17 mouse cellular contexts compared by ENCODE assay signal in genomic region chr11:51921355-51922125, GRCm38 (mm10). TPM values are rescaled to one million over a fixed set of nuclear protein-coding genes. Genes with fewer than 3 reads are reported as not detected.
DNase-seq lines count a peak whose midpoint lies in the region; ATAC-seq and TF ChIP-seq lines count a peak whose summit lies in the region.
"Had no signal": no experiment of that assay in that cellular context is flagged by ENCODE, and none has a peak within 500 bp of the region (broad histone marks: within the 10 kb centered on the region; RNA-seq: fewer than 3 reads in every experiment).

No protein-coding gene starts in this region.

- H3K4me2 ChIP-seq in liver, embryonic 11.5 days, result no peak overlapping the region
- no peak overlapping the region for H3K4me2 ChIP-seq in hindbrain, embryonic 14.5 days (replicated peaks)
- H3K4me2 ChIP-seq in intestine, embryonic 15.5 days (replicated peaks), result no peak overlapping the region
- H3K4me2 ChIP-seq: hindbrain, embryonic 12.5 days; liver, embryonic 12.5 days had no signal

- no peaks in the 10 kb centered on the region for H3K79me2 ChIP-seq in liver, adult 2 months (ENCODE audit: control insufficient read depth, insufficient read depth, low read length)

- 0 out of 2 replicates have a peak overlapping the region, but pooled peaks have one; percentile 14 for H3K27ac ChIP-seq in liver, adult 2 months (replicated peaks; ENCODE audit: insufficient read depth, low read depth, low read length)
- H3K27ac ChIP-seq in liver, embryonic 11.5 days (ENCODE audit: low read depth, low read length), result no peak overlapping the region
- no peak overlapping the region for H3K27ac ChIP-seq in hindbrain, embryonic 14.5 days
- H3K27ac ChIP-seq in intestine, embryonic 15.5 days, result no peak overlapping the region
- H3K27ac ChIP-seq: hindbrain, embryonic 12.5 days; kidney, postnatal 0 days; liver, embryonic 12.5 days had no signal

- DNase-seq in adrenal gland, adult (ENCODE audit: inconsistent age in 2 of 2, low spot score in 1 of 2), result peak; percentile 41 to 51
- DNase-seq in adrenal gland, postnatal 36 days, result no peak
- peak; percentile 49 for DNase-seq in liver, adult 2 months (ENCODE audit: extremely low read depth, low read depth, low spot score)
- no peak for DNase-seq in liver, embryonic 11.5 days (ENCODE audit: low spot score)
- DNase-seq in gastrocnemius, postnatal 10 days, result peak; percentile 55
- no peak for DNase-seq in hindbrain, embryonic 14.5 days (ENCODE audit: low spot score)
- DNase-seq: adrenal gland, postnatal 25 days; cerebellum, adult 9-10 months; right cerebral cortex, postnatal 25 days; thymus, postnatal 4 days had no signal

- no peaks in the 10 kb centered on the region for H3K9me3 ChIP-seq in liver, embryonic 11.5 days (ENCODE audit: control insufficient read depth, low read length)
- H3K9me3 ChIP-seq in hindbrain, embryonic 14.5 days (ENCODE audit: control insufficient read depth, low read length), result no peaks in the 10 kb centered on the region
- H3K9me3 ChIP-seq in intestine, embryonic 15.5 days, result no peaks in the 10 kb centered on the region

- no peaks in the 10 kb centered on the region for H3K27me3 ChIP-seq in liver, adult 2 months (ENCODE audit: control insufficient read depth, insufficient read depth, low read length)
- H3K27me3 ChIP-seq in liver, embryonic 11.5 days (replicated peaks; ENCODE audit: control insufficient read depth, insufficient read depth, low read length), result no peaks in the 10 kb centered on the region; the same call in 1 of the 2 replicates
- H3K27me3 ChIP-seq in hindbrain, embryonic 14.5 days (ENCODE audit: control insufficient read depth, insufficient read depth, low read length), result no peaks in the 10 kb centered on the region
- H3K27me3 ChIP-seq in intestine, embryonic 15.5 days (replicated peaks), result no peaks in the 10 kb centered on the region
- H3K27me3 ChIP-seq: hindbrain, embryonic 12.5 days; liver, embryonic 12.5 days; megakaryocyte, embryonic 14.5 days had no signal

- TF ChIP-seq CTCF in liver, adult 2 months (IDR thresholded peaks at IDR 0.05; ENCODE audit: low read depth, low read length), result no peak

- TF ChIP-seq POLR2A in liver, adult 2 months (IDR thresholded peaks at IDR 0.05; ENCODE audit: extremely low read depth, insufficient read depth, low read length), result no peak

- no peaks in the 10 kb centered on the region for H3K4me1 ChIP-seq in liver, adult 2 months (ENCODE audit: control insufficient read depth, insufficient read depth, low read length)
- H3K4me1 ChIP-seq in liver, embryonic 11.5 days (replicated peaks; ENCODE audit: control insufficient read depth, insufficient read depth, low read length), result peaks cover 5% of the 10 kb centered on the region
- H3K4me1 ChIP-seq in hindbrain, embryonic 14.5 days (replicated peaks; ENCODE audit: control insufficient read depth, insufficient read depth, low read length), result peaks cover 3% of the 10 kb centered on the region; the same call in 1 of the 2 replicates
- H3K4me1 ChIP-seq in intestine, embryonic 15.5 days (replicated peaks), result peaks cover 7% of the 10 kb centered on the region; the same call in 1 of the 2 replicates

- ATAC-seq in liver, embryonic 11.5 days (replicated peaks; ENCODE audit: low FRiP score), result no peak
- ATAC-seq in neutrophil, adult 5-6 weeks (ENCODE audit: extremely low read depth, insufficient number of reproducible peaks, low FRiP score, poor library complexity, severe bottlenecking), result peak; percentile 36; the same call in 1 of the 2 replicates
- ATAC-seq in hindbrain, embryonic 14.5 days (ENCODE audit: low FRiP score), result no peak
- ATAC-seq in intestine, embryonic 15.5 days, result no peak
- ATAC-seq: liver, embryonic 12.5 days had no signal

- no peaks in the 10 kb centered on the region for H3K36me3 ChIP-seq in liver, adult 2 months (ENCODE audit: control insufficient read depth, insufficient read depth, low read length)
- no peaks in the 10 kb centered on the region for H3K36me3 ChIP-seq in liver, embryonic 11.5 days (ENCODE audit: control insufficient read depth, insufficient read depth, low read length)
- H3K36me3 ChIP-seq in hindbrain, embryonic 14.5 days (replicated peaks; ENCODE audit: control insufficient read depth, insufficient read depth), result no peaks in the 10 kb centered on the region
- no peaks in the 10 kb centered on the region for H3K36me3 ChIP-seq in intestine, embryonic 15.5 days
- H3K36me3 ChIP-seq: hindbrain, embryonic 12.5 days; liver, embryonic 12.5 days had no signal

- no peak overlapping the region for H3K4me3 ChIP-seq in liver, adult 2 months (ENCODE audit: insufficient read depth, low read depth, low read length)
- no peak overlapping the region for H3K4me3 ChIP-seq in liver, embryonic 11.5 days (ENCODE audit: low read depth, low read length)
- H3K4me3 ChIP-seq in hindbrain, embryonic 14.5 days (replicated peaks; ENCODE audit: low read length), result no peak overlapping the region
- H3K4me3 ChIP-seq in intestine, embryonic 15.5 days (replicated peaks), result no peak overlapping the region
- H3K4me3 ChIP-seq: erythroblast, embryonic 14.5 days; hindbrain, embryonic 12.5 days; liver, embryonic 12.5 days; megakaryocyte, embryonic 14.5 days had no signal

- H3K9ac ChIP-seq in liver, adult 2 months (ENCODE audit: low read depth, low read length), result no peak overlapping the region
- H3K9ac ChIP-seq in liver, embryonic 11.5 days (ENCODE audit: low read depth, low read length), result no peak overlapping the region
- H3K9ac ChIP-seq in hindbrain, embryonic 14.5 days, result no peak overlapping the region
- no peak overlapping the region for H3K9ac ChIP-seq in intestine, embryonic 15.5 days
- H3K9ac ChIP-seq: hindbrain, embryonic 12.5 days; liver, embryonic 12.5 days had no signal

- WGBS in liver, adult 2 months, result 55% methylated on average over 8 of the region's 8 CpGs
- WGBS in liver, embryonic 11.5 days, result 71% methylated on average over 8 of the region's 8 CpGs
- WGBS in hindbrain, embryonic 14.5 days, result 86% methylated on average over 8 of the region's 8 CpGs
- WGBS in intestine, embryonic 15.5 days, result 73% methylated on average over 8 of the region's 8 CpGs

RNA-seq across cellular contexts. Expression of gene Cdkn2aipnl, which starts 45.9 kb away (rescaled TPM):
- total RNA-seq in adrenal gland, postnatal 36 days (2021), result 10 to 100 TPM; 17.8 to 18.2 TPM
- total RNA-seq in liver, adult 2 months (2014; rRNA removed), result 11.5 and 12.6 TPM in 2 replicates
- 7.5 and 9.4 TPM in 2 replicates for polyA plus RNA-seq in liver, adult 2 months (2012; rRNA removed)
- 114 and 125 TPM in 2 replicates for polyA plus RNA-seq in liver, embryonic 11.5 days (2014; fragmentation: Nextera tagmentation; extraction: Ambion mirVana)
- total RNA-seq in gastrocnemius, postnatal 10 days (2021), result 10 to 100 TPM; 15.7 to 18.4 TPM
- 37.9 and 40.5 TPM in 2 replicates for total RNA-seq in neutrophil, adult 5-6 weeks (2017)
- 117 and 129 TPM in 2 replicates for polyA plus RNA-seq in hindbrain, embryonic 14.5 days (2014; fragmentation: Nextera tagmentation; extraction: Ambion mirVana)
- 84.7 and 90.3 TPM in 2 replicates for polyA plus RNA-seq in intestine, embryonic 15.5 days (2015; fragmentation: Nextera tagmentation; extraction: Ambion mirVana)

Comparison
In these comparisons a context has a peak if more than half of its experiments do, and no peak if none do; other contexts are left out.
1. DNase-seq: peak in adrenal gland, adult (2 of 2), liver, adult 2 months (single experiment) and gastrocnemius, postnatal 10 days (single experiment); none in adrenal gland, postnatal 36 days (0 of 2), liver, embryonic 11.5 days (single experiment) and hindbrain, embryonic 14.5 days (single experiment).